Mouse (Mus musculus) ES-Bruce4 (cell line): ENCODE data around the gene Snx29. TPM values are rescaled to one million over a fixed set of nuclear protein-coding genes. Genes with fewer than 3 reads are reported as not detected.

ENCODE experiments used
- H3K27ac ChIP-seq: 2 replicates; pipeline ENCODE4 v1.5.1; 2012; ENCODE audit warnings: low read length, inconsistent platforms; ENCODE audit not compliant: insufficient read depth
- H3K27me3 ChIP-seq: 2 replicates; pipeline ENCODE4 v1.6.1; 2012; ENCODE audit warnings: mild to moderate bottlenecking, low read length, inconsistent platforms; ENCODE audit not compliant: control insufficient read depth, poor library complexity, insufficient read depth, severe bottlenecking
- H3K36me3 ChIP-seq: 2 replicates; pipeline ENCODE4 v1.6.1; 2012; ENCODE audit warnings: inconsistent platforms, mild to moderate bottlenecking, low read length, moderate library complexity; ENCODE audit not compliant: control insufficient read depth, poor library complexity, insufficient read depth, severe bottlenecking
- H3K4me1 ChIP-seq: one replicate; pipeline ENCODE4 v1.8.1; 2011; ENCODE audit warnings: low read length; ENCODE audit not compliant: control insufficient read depth, insufficient read depth
- H3K4me3 ChIP-seq: 2 replicates; pipeline ENCODE4 v1.5.1; 2011; ENCODE audit warnings: low read depth, mild to moderate bottlenecking, low read length
- H3K9ac ChIP-seq: 2 replicates; pipeline ENCODE4 v1.6.1; 2012; ENCODE audit warnings: low read depth, mild to moderate bottlenecking, inconsistent platforms; ENCODE audit not compliant: poor library complexity, severe bottlenecking
- H3K9me3 ChIP-seq: replicated peaks from 2 replicates; pipeline ENCODE4 v1.6.1; 2012; ENCODE audit warnings: mild to moderate bottlenecking, low read length, inconsistent platforms; ENCODE audit not compliant: control insufficient read depth, poor library complexity, insufficient read depth, severe bottlenecking
- CTCF ChIP-seq: IDR thresholded peaks from one replicate; pipeline ENCODE4 v1.8.1; 2011; ENCODE audit warnings: low read depth, low read length
- EP300 ChIP-seq: IDR thresholded peaks from 2 replicates; pipeline ENCODE4 v1.6.1; 2011; ENCODE audit warnings: low read depth, low read length; ENCODE audit not compliant: insufficient read depth
- POLR2A ChIP-seq: IDR thresholded peaks from one replicate; pipeline ENCODE4 v1.8.1; 2011; ENCODE audit warnings: low read length; ENCODE audit not compliant: insufficient read depth
- polyA plus RNA-seq: library from polyadenylated mRNA; stranded (reverse); fragments of >200 nt; gene quantifications from 2 replicates; pipeline ENCODE4 v1.2.4, GENCODE M21; 2011; ENCODE audit warnings: low read depth; ENCODE audit not compliant: missing spikeins, insufficient read depth, insufficient read length

The Snx29 gene
- polyA plus RNA-seq, 1 experiment, result 9.2 TPM

- Histone ChIP-seq H3K36me3 (no peaks in the 10 kb centered on the region), H3K4me1 (no peaks in the 10 kb centered on the region), H3K4me3 (no peak overlapping the region), H3K27ac (no peak overlapping the region), H3K9ac (no peak overlapping the region), H3K9me3 (no peaks in the 10 kb centered on the region), H3K27me3 (no peaks in the 10 kb centered on the region)
- TF ChIP-seq CTCF (no peak), EP300 (no peak), POLR2A (no peak)
These were observed 275.1 kb downstream of the Snx29 start for GRCm38 (mm10) chr16:11597769-11598168.

GRCm38 (mm10) chr16:11599523-11599922 is 276.8 kb downstream of the Snx29 start:
- Histone ChIP-seq H3K9me3 (no peaks in the 10 kb centered on the region), H3K4me1 (no peaks in the 10 kb centered on the region), H3K36me3 (no peaks in the 10 kb centered on the region), H3K4me3 (no peak overlapping the region), H3K27ac (no peak overlapping the region), H3K9ac (no peak overlapping the region), H3K27me3 (no peaks in the 10 kb centered on the region)
- no peak for TF ChIP-seq EP300
- no peak for TF ChIP-seq POLR2A
- TF ChIP-seq CTCF, result no peak

GRCm38 (mm10) chr16:11601336-11602082 is 278.8 kb downstream of the Snx29 start:
- TF ChIP-seq EP300 (no peak), POLR2A (no peak), CTCF (no peak)
- Histone ChIP-seq H3K36me3 (no peaks in the 10 kb centered on the region), H3K4me3 (no peak overlapping the region), H3K27me3 (no peaks in the 10 kb centered on the region), H3K4me1 (no peaks in the 10 kb centered on the region), H3K27ac (no peak overlapping the region), H3K9me3 (no peaks in the 10 kb centered on the region), H3K9ac (no peak overlapping the region)

- H3K9ac ChIP-seq, result no peak overlapping the region
- no peaks in the 10 kb centered on the region for H3K9me3 ChIP-seq
- no peak for TF ChIP-seq POLR2A
- TF ChIP-seq CTCF, result peak; percentile 40
- no peaks in the 10 kb centered on the region for H3K27me3 ChIP-seq
- H3K4me1 ChIP-seq, result no peaks in the 10 kb centered on the region
- H3K27ac ChIP-seq, result no peak overlapping the region
- no peaks in the 10 kb centered on the region for H3K36me3 ChIP-seq
- H3K4me3 ChIP-seq, result no peak overlapping the region
These were observed 281.1 kb downstream of the Snx29 start for GRCm38 (mm10) chr16:11603667-11604422.

GRCm38 (mm10) chr16:11612526-11613126 is 289.9 kb downstream of the Snx29 start:
- no peaks in the 10 kb centered on the region for H3K36me3 ChIP-seq
- H3K27me3 ChIP-seq, result no peaks in the 10 kb centered on the region
- H3K4me3 ChIP-seq, result no peak overlapping the region
- no peak overlapping the region for H3K27ac ChIP-seq
- no peak overlapping the region for H3K9ac ChIP-seq
- no peaks in the 10 kb centered on the region for H3K9me3 ChIP-seq
- TF ChIP-seq CTCF (no peak), POLR2A (no peak), EP300 (no peak)
- no peaks in the 10 kb centered on the region for H3K4me1 ChIP-seq

- no peak for TF ChIP-seq CTCF
- TF ChIP-seq POLR2A, result no peak
- TF ChIP-seq EP300, result no peak
- H3K9ac ChIP-seq, result no peak overlapping the region
- H3K9me3 ChIP-seq, result no peaks in the 10 kb centered on the region
- no peaks in the 10 kb centered on the region for H3K4me1 ChIP-seq
- no peaks in the 10 kb centered on the region for H3K27me3 ChIP-seq
- no peaks in the 10 kb centered on the region for H3K36me3 ChIP-seq
- H3K27ac ChIP-seq, result no peak overlapping the region
- H3K4me3 ChIP-seq, result no peak overlapping the region
These were observed 291.8 kb downstream of the Snx29 start for GRCm38 (mm10) chr16:11614401-11615014.
